Mouse (Mus musculus) lung, embryonic 16.5 days (tissue): ENCODE data around the gene E130218I03Rik. TPM values are rescaled to one million over a fixed set of nuclear protein-coding genes. Genes with fewer than 3 reads are reported as not detected.

ENCODE experiments used
- ATAC-seq: fragments of 200-750 bp; cut with Nextera tagmentation; 2 replicates; pipeline ENCODE4 v1.8.0; 2017; ENCODE audit warnings: low read depth, mild to moderate bottlenecking, moderate library complexity
- H3K27ac ChIP-seq: fragments of 300-500 bp; sonication (generic); 2 replicates; pipeline ENCODE4 v1.5.1; 2014; ENCODE audit warnings: mild to moderate bottlenecking, control low read depth, low read length
- H3K27me3 ChIP-seq: fragments of 300-500 bp; sonication (generic); 2 replicates; pipeline ENCODE4 v1.6.1; 2014; ENCODE audit warnings: low read depth, low read length, mixed read lengths; ENCODE audit not compliant: control insufficient read depth, insufficient read depth
- H3K36me3 ChIP-seq: fragments of 300-500 bp; sonication (generic); 2 replicates; pipeline ENCODE4 v1.6.1; 2014; ENCODE audit warnings: low read length; ENCODE audit not compliant: control insufficient read depth, insufficient read depth
- H3K4me1 ChIP-seq: fragments of 300-500 bp; sonication (generic); replicated peaks from 2 replicates; pipeline ENCODE4 v1.6.1; 2014; ENCODE audit warnings: low read length, mixed read lengths; ENCODE audit not compliant: control insufficient read depth, insufficient read depth
- H3K4me2 ChIP-seq: fragments of 300-500 bp; sonication (generic); 2 replicates; pipeline ENCODE4 v1.6.1; 2014; ENCODE audit warnings: low read depth, low read length, control low read depth
- H3K4me3 ChIP-seq: fragments of 300-500 bp; sonication (generic); 2 replicates; pipeline ENCODE4 v1.5.1; 2014; ENCODE audit warnings: mild to moderate bottlenecking, low read length, control low read depth
- H3K9ac ChIP-seq: fragments of 300-500 bp; sonication (generic); 2 replicates; pipeline ENCODE4 v1.6.1; 2014; ENCODE audit warnings: low read length, control low read depth
- H3K9me3 ChIP-seq: fragments of 300-500 bp; sonication (generic); 2 replicates; pipeline ENCODE4 v1.6.1; 2016; ENCODE audit warnings: low read length; ENCODE audit not compliant: control insufficient read depth
- WGBS: fragments of 180-500 bp; shearing (Covaris S2); extraction: QIAGEN DNeasy Blood & Tissue Kit; methylation state at CpG from one replicate; pipeline ENCODE4 v1.1.7; 2014; 5-methylcytosine and 5-hydroxymethylcytosine counted together
- polyA plus RNA-seq: library from polyadenylated mRNA; unstranded; fragments of >200 nt; fragmentation: Nextera tagmentation; extraction: Ambion mirVana; gene quantifications from 2 replicates; pipeline ENCODE4 v1.2.1, GENCODE M21; 2015

The E130218I03Rik gene
- 0.48 and 0.80 TPM in 2 replicates for polyA plus RNA-seq

DNA sequence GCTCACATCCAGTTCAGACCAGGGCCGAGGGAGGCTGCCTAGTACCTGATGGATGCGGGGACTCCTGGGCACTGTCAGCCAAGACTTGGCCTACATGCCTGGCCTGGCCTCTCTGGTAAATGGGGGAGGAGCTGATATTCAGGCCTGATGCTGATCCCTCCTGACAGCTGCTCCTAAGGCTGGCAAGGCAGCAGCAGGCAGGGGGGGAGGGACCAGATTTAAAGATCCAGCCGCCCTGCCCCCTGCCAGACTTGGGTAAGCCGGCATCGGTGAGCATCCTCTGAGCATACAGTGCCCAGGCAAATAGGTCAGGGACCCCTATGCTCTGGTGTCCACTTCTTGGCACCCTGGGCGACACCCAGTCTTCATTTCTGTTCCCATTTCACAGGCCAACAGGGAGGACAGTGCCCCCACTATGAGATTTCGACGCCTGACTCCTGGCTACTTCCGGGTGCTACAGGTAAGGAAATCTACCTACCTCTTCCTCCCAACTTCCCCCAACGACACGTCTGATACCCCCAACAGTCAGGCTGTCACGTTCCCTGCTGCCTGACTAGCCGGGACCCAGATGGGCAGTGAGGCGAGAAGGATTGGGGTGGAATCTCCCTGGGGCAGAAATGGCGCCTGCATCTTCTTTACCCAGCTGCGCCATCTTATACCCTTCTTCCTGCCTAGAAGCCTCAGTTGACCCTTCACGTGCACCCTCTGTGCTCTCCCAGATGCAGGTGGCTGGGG is at the start of gene E130218I03Rik:
Gene E130218I03Rik, plus strand, starts transcription at position 147 of the 735 bp plus-strand sequence.
- 88% methylated on average over 17 of the region's 17 CpGs for WGBS
- no peak within 1 kb of the TSS for H3K9ac ChIP-seq
- no peak for ATAC-seq

GRCm38 (mm10) chr4:134199371-134199770 is 44.1 kb upstream of the E130218I03Rik start:
- no peak for ATAC-seq
- 64% methylated on average over 2 of the region's 2 CpGs for WGBS
- H3K9me3 ChIP-seq: no peaks in the 10 kb centered on the region
- H3K9ac ChIP-seq: no peak overlapping the region
- H3K36me3 ChIP-seq: no peaks in the 10 kb centered on the region
- H3K4me2 ChIP-seq: no peak overlapping the region
- H3K4me1 ChIP-seq: no peaks in the 10 kb centered on the region
- no peak overlapping the region for H3K27ac ChIP-seq
- H3K4me3 ChIP-seq: no peak overlapping the region
- H3K27me3 ChIP-seq: no peaks in the 10 kb centered on the region

More for the DNA sequence above, at the start of gene E130218I03Rik:
- H3K9me3 ChIP-seq: no peaks in the 10 kb centered on the region
- no peaks in the 10 kb centered on the region for H3K36me3 ChIP-seq
- H3K4me3 ChIP-seq: 0 out of 2 replicates have a peak within 1 kb of the TSS, but pooled peaks have one; percentile 88
- H3K27me3 ChIP-seq: peaks cover 11% of the 10 kb centered on the region
- H3K4me2 ChIP-seq: peak within 1 kb of the TSS; percentile 82
- H3K27ac ChIP-seq: no peak within 1 kb of the TSS
- H3K4me1 ChIP-seq: peaks cover 13% of the 10 kb centered on the region

DNA sequence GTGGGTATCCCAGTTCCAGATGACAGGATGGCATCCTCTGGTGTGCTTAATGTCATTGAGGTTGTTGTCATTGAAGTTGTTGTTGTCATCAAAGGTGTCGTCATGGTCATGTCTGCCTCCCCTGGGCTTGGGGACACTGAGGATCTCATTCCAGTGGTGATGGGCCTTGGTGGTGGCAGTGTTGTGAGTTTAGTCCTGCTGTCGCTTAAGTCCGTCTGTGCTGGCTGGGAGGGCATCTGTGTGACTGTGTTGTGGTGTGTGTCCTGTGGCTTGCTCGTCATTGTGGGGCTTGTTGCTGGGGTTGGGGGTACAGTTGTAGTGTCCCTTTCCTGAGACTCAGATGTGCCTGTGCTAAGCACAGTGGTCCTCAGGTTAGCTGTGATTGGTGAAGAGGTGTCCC is 40.6 kb upstream of the E130218I03Rik start, which contains the start of gene Gm7534:
Gene Gm7534, minus strand, starts transcription at position 101 of the 400 bp plus-strand sequence.
- no peaks in the 10 kb centered on the region for H3K27me3 ChIP-seq
- H3K4me2 ChIP-seq: no peak within 1 kb of the TSS
- 88% methylated on average over 4 of the region's 4 CpGs for WGBS
- no peak for ATAC-seq
- H3K27ac ChIP-seq: no peak within 1 kb of the TSS
- no peak within 1 kb of the TSS for H3K4me3 ChIP-seq
- H3K36me3 ChIP-seq: no peaks in the 10 kb centered on the region
- no peaks in the 10 kb centered on the region for H3K4me1 ChIP-seq
- H3K9me3 ChIP-seq: no peaks in the 10 kb centered on the region
- H3K9ac ChIP-seq: no peak within 1 kb of the TSS

DNA sequence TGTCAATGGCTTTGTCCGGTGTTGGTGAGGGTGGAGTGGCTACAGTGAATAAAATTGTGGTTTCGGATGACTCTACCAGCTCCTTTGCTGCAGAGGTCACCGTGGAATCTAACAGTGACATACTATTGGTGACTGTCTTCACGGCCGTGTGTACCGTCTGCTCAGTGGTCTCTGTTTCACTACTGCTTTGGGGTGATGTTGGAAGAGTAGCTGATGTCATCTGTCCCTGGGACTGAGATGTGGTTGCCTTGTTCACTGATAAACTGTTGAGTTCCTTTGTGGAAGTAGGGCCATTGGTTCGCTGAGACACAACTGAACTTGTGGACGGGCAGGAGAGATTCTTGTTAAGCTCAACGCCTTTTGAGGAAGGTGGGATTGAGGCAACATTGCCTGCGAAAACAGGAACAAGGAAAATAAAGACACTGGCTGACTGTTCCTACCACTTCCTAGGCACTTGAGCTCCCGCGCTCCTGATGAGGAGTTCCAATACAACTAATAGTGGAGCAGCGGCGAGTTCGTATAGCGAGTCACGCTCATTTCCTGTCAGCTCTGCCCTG is 40.0 kb upstream of the E130218I03Rik start:
- Histone ChIP-seq H3K27me3 (no peaks in the 10 kb centered on the region), H3K9me3 (no peaks in the 10 kb centered on the region)

GRCm38 (mm10) chr4:134206488-134207053 is 36.9 kb upstream of the E130218I03Rik start:
- 49% methylated on average over 6 of the region's 6 CpGs for WGBS
- no peak overlapping the region for H3K27ac ChIP-seq

More for the DNA sequence above, 40.0 kb upstream of the E130218I03Rik start:
- H3K36me3 ChIP-seq: no peaks in the 10 kb centered on the region
- no peak overlapping the region for H3K4me3 ChIP-seq
- no peak for ATAC-seq
- H3K4me1 ChIP-seq: no peaks in the 10 kb centered on the region
- 80% methylated on average over 17 of the region's 17 CpGs for whole genome bisulfite sequencing
- no peak overlapping the region for H3K4me2 ChIP-seq
- H3K9ac ChIP-seq: no peak overlapping the region
- H3K27ac ChIP-seq: no peak overlapping the region

GRCm38 (mm10) chr4:134222793-134223600 is 20.5 kb upstream of the E130218I03Rik start:
- H3K36me3 ChIP-seq: no peaks in the 10 kb centered on the region
- H3K4me2 ChIP-seq: no peak overlapping the region
- no peak for ATAC-seq
- no peaks in the 10 kb centered on the region for H3K4me1 ChIP-seq
- H3K9ac ChIP-seq: no peak overlapping the region
- H3K4me3 ChIP-seq: no peak overlapping the region
- H3K9me3 ChIP-seq: no peaks in the 10 kb centered on the region
- WGBS: 43% methylated on average over 11 of the region's 11 CpGs
- no peak overlapping the region for H3K27ac ChIP-seq
- no peaks in the 10 kb centered on the region for H3K27me3 ChIP-seq

More at GRCm38 (mm10) chr4:134206488-134207053, 36.9 kb upstream of the E130218I03Rik start:
- no peaks in the 10 kb centered on the region for H3K4me1 ChIP-seq
- no peaks in the 10 kb centered on the region for H3K27me3 ChIP-seq
- no peak overlapping the region for H3K4me3 ChIP-seq
- no peak overlapping the region for H3K9ac ChIP-seq
- ATAC-seq: no peak
- H3K36me3 ChIP-seq: no peaks in the 10 kb centered on the region
- no peak overlapping the region for H3K4me2 ChIP-seq
- no peaks in the 10 kb centered on the region for H3K9me3 ChIP-seq

- H3K4me1 ChIP-seq: no peaks in the 10 kb centered on the region
- no peak within 1 kb of the TSS for H3K9ac ChIP-seq
- no peaks in the 10 kb centered on the region for H3K9me3 ChIP-seq
- no peaks in the 10 kb centered on the region for H3K36me3 ChIP-seq
- no peak for ATAC-seq
- WGBS: 64% methylated on average over 8 of the region's 8 CpGs
- H3K4me3 ChIP-seq: no peak within 1 kb of the TSS
- H3K27me3 ChIP-seq: no peaks in the 10 kb centered on the region
- H3K4me2 ChIP-seq: no peak within 1 kb of the TSS
- H3K27ac ChIP-seq: no peak within 1 kb of the TSS
These were observed 16.3 kb upstream of the E130218I03Rik start, which contains the start of gene Catsper4 for GRCm38 (mm10) chr4:134227194-134227593. TSS of gene Catsper4 (minus strand) at chr4:134227383.

DNA sequence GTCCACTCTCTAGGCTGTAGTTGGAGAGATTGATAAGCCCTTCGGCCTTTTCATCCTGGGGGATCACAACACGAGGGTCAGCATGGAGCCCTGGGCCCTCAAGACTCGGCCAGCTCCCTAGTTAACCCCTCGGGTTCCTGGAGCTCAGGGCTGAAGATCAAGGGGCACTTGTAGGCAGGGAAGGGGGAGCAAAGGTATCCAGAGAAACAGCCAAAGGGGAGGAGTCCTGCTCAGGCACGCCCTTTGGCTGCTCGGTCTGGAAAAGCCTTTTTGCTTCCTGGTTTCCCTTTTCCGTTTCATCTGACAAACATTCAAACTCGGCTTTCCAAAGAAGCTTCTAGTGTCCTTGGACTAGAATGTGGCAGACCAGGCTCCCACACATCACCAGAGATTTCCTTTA is 13.0 kb upstream of the E130218I03Rik start:
- Histone ChIP-seq H3K36me3 (no peaks in the 10 kb centered on the region), H3K9me3 (no peaks in the 10 kb centered on the region), H3K27ac (no peak overlapping the region), H3K4me2 (no peak overlapping the region), H3K4me1 (no peaks in the 10 kb centered on the region), H3K27me3 (no peaks in the 10 kb centered on the region), H3K4me3 (no peak overlapping the region), H3K9ac (no peak overlapping the region)
- no peak for ATAC-seq
- WGBS: 23% methylated on average over 8 of the region's 8 CpGs
